Mouse (Mus musculus) gastrocnemius, postnatal 25 days (tissue): ENCODE data around the gene Cdc42ep4. TPM values are rescaled to one million over a fixed set of nuclear protein-coding genes. Genes with fewer than 3 reads are reported as not detected.
A peak's percentile ranks its signal among the peaks of the same experiment; 100 is the strongest.

ENCODE experiments used
- DNase-seq: peaks from one replicate; pipeline ENCODE4 v3.0.0; 2022
- long read RNA-seq, 2 experiments: library from polyadenylated mRNA; stranded (forward); transcript quantifications; one replicate each; pipeline ENCODE4 v2.0.0; 2021
- total RNA-seq, 2 experiments: library from RNA; stranded (reverse); gene quantifications; 1 replicate in 1 of 2; 2 replicates in 1 of 2; pipeline ENCODE4 v1.2.3; 2021

The Cdc42ep4 gene
- 1 to 10 TPM; 5.2 to 7.3 TPM for total RNA-seq
- long read RNA-seq, experiment 1, partial matches to known transcripts, result 0 of 3 reads
- long read RNA-seq, experiment 1, other reads (novel, unspliced or antisense), result 1 of 3 reads
- long read RNA-seq, experiment 2, transcript Cdc42ep4-201 (2 exons, 3,008 nt), result major isoform, 5 of 9 reads
- long read RNA-seq, experiment 2, partial matches to known transcripts, result 0 of 9 reads
- long read RNA-seq, experiment 2, other reads (novel, unspliced or antisense), result 4 of 9 reads

GRCm38 (mm10) chr11:113751484-113752084, at the start of gene Cdc42ep4:
Gene Cdc42ep4, minus strand, starts transcription at chr11:113751881.
- DNase-seq, result peak; percentile 86

GRCm38 (mm10) chr11:113800026-113800425, 48.3 kb upstream of the Cdc42ep4 start:
- no peak for DNase-seq

GRCm38 (mm10) chr11:113799041-113799447, 47.4 kb upstream of the Cdc42ep4 start:
- no peak for DNase-seq

GRCm38 (mm10) chr11:113798011-113798410, 46.3 kb upstream of the Cdc42ep4 start:
- no peak for DNase-seq

- no peak for DNase-seq
Measured at GRCm38 (mm10) chr11:113797014-113797983, 45.6 kb upstream of the Cdc42ep4 start.

- no peak for DNase-seq
Measured at GRCm38 (mm10) chr11:113795846-113796245, 44.2 kb upstream of the Cdc42ep4 start.

- DNase-seq, result no peak
Measured at GRCm38 (mm10) chr11:113791357-113792215, 39.9 kb upstream of the Cdc42ep4 start.

- no peak for DNase-seq
Measured at GRCm38 (mm10) chr11:113789101-113789500, 37.4 kb upstream of the Cdc42ep4 start.

- no peak for DNase-seq
Measured at GRCm38 (mm10) chr11:113788183-113788789, 36.6 kb upstream of the Cdc42ep4 start.

GRCm38 (mm10) chr11:113787432-113788182, 35.9 kb upstream of the Cdc42ep4 start:
- no peak for DNase-seq

- DNase-seq, result no peak
Measured at GRCm38 (mm10) chr11:113787009-113787408, 35.3 kb upstream of the Cdc42ep4 start.

- DNase-seq, result no peak
Measured at GRCm38 (mm10) chr11:113786395-113786794, 34.7 kb upstream of the Cdc42ep4 start.

- peak; percentile 56 for DNase-seq
Measured at GRCm38 (mm10) chr11:113785406-113786171, 33.9 kb upstream of the Cdc42ep4 start.

- no peak for DNase-seq
Measured at GRCm38 (mm10) chr11:113784656-113785396, 33.1 kb upstream of the Cdc42ep4 start.

- DNase-seq, result no peak
Measured at GRCm38 (mm10) chr11:113782496-113782895, 30.8 kb upstream of the Cdc42ep4 start.

- no peak for DNase-seq
Measured at GRCm38 (mm10) chr11:113782006-113782405, 30.3 kb upstream of the Cdc42ep4 start.

- no peak for DNase-seq
Measured at GRCm38 (mm10) chr11:113779680-113780041, 28.0 kb upstream of the Cdc42ep4 start.

- DNase-seq, result peak; percentile 76
Measured at GRCm38 (mm10) chr11:113778733-113779679, 27.3 kb upstream of the Cdc42ep4 start.
